Mouse (Mus musculus): ENCODE results near the gene Meox1. TPM values are rescaled to one million over a fixed set of nuclear protein-coding genes. Genes with fewer than 3 reads are reported as not detected.

Meox1 gene
- polyA plus RNA-seq, 1 experiment from 2014 or later, result 0.17 TPM

GRCm38 (mm10) chr11:101921361-101921952 is 27.3 kb upstream of the Meox1 start:
- no peaks in the 10 kb centered on the region for H3K4me1 ChIP-seq
- H3K9me3 ChIP-seq (replicated peaks), result no peaks in the 10 kb centered on the region
- H3K4me2 ChIP-seq, result no peak overlapping the region
- peaks cover 12% of the 10 kb centered on the region for H3K27me3 ChIP-seq
- H3K27ac ChIP-seq, result no peak overlapping the region
- H3K4me3 ChIP-seq, result no peak overlapping the region
- ATAC-seq, result no peak
- no peaks in the 10 kb centered on the region for H3K36me3 ChIP-seq (ENCODE audit: poor library complexity, severe bottlenecking)
- H3K9ac ChIP-seq, result no peak overlapping the region
- WGBS, result 84% methylated on average over 12 of the region's 12 CpGs

GRCm38 (mm10) chr11:101919660-101920059 is 25.5 kb upstream of the Meox1 start:
- peak; percentile 51 for ATAC-seq
- H3K27me3 ChIP-seq, result peaks cover 19% of the 10 kb centered on the region
- H3K4me1 ChIP-seq, result no peaks in the 10 kb centered on the region
- H3K4me2 ChIP-seq, result no peak overlapping the region
- WGBS, result under 1% methylated on average over 6 of the region's 6 CpGs
- H3K9me3 ChIP-seq (replicated peaks), result no peaks in the 10 kb centered on the region
- no peak overlapping the region for H3K27ac ChIP-seq
- H3K9ac ChIP-seq, result no peak overlapping the region
- no peaks in the 10 kb centered on the region for H3K36me3 ChIP-seq (ENCODE audit: poor library complexity, severe bottlenecking)
- no peak overlapping the region for H3K4me3 ChIP-seq

- no peaks in the 10 kb centered on the region for H3K9me3 ChIP-seq (replicated peaks)
- 65% methylated on average over 3 of the region's 3 CpGs for WGBS
Observed at GRCm38 (mm10) chr11:101918609-101919008, 24.4 kb upstream of the Meox1 start.

GRCm38 (mm10) chr11:101916772-101917171 is 22.6 kb upstream of the Meox1 start:
- no peak for ATAC-seq
- Histone ChIP-seq H3K27me3 (peaks cover 24% of the 10 kb centered on the region), H3K9me3 (replicated peaks) (no peaks in the 10 kb centered on the region), H3K27ac (no peak overlapping the region), H3K36me3 (ENCODE audit: poor library complexity, severe bottlenecking) (no peaks in the 10 kb centered on the region), H3K4me2 (no peak overlapping the region), H3K4me1 (no peaks in the 10 kb centered on the region), H3K4me3 (no peak overlapping the region), H3K9ac (no peak overlapping the region)
- 65% methylated on average over 3 of the region's 3 CpGs for WGBS

More at GRCm38 (mm10) chr11:101918609-101919008, 24.4 kb upstream of the Meox1 start:
- H3K4me1 ChIP-seq, result no peaks in the 10 kb centered on the region
- no peak overlapping the region for H3K27ac ChIP-seq
- H3K4me3 ChIP-seq, result no peak overlapping the region
- H3K36me3 ChIP-seq (ENCODE audit: poor library complexity, severe bottlenecking), result no peaks in the 10 kb centered on the region
- peaks cover 23% of the 10 kb centered on the region for H3K27me3 ChIP-seq
- no peak overlapping the region for H3K9ac ChIP-seq
- H3K4me2 ChIP-seq, result no peak overlapping the region
- no peak for ATAC-seq

GRCm38 (mm10) chr11:101913591-101913990 is 19.4 kb upstream of the Meox1 start:
- Histone ChIP-seq H3K27ac (no peak overlapping the region), H3K36me3 (ENCODE audit: poor library complexity, severe bottlenecking) (no peaks in the 10 kb centered on the region), H3K27me3 (peaks cover 33% of the 10 kb centered on the region), H3K4me1 (no peaks in the 10 kb centered on the region), H3K9me3 (replicated peaks) (no peaks in the 10 kb centered on the region), H3K4me2 (no peak overlapping the region), H3K9ac (no peak overlapping the region), H3K4me3 (no peak overlapping the region)
- ATAC-seq, result no peak
- WGBS, result 62% methylated on average over 8 of the region's 8 CpGs

GRCm38 (mm10) chr11:101911855-101912579 is 17.8 kb upstream of the Meox1 start:
- Histone ChIP-seq H3K4me3 (no peak overlapping the region), H3K27ac (no peak overlapping the region), H3K9ac (no peak overlapping the region), H3K27me3 (peaks cover 25% of the 10 kb centered on the region; the same call in 1 of the 2 replicates), H3K9me3 (replicated peaks) (no peaks in the 10 kb centered on the region), H3K4me2 (no peak overlapping the region), H3K36me3 (ENCODE audit: poor library complexity, severe bottlenecking) (no peaks in the 10 kb centered on the region), H3K4me1 (no peaks in the 10 kb centered on the region)
- WGBS, result 63% methylated on average over 4 of the region's 4 CpGs
- no peak for ATAC-seq

- Histone ChIP-seq H3K27ac (no peak overlapping the region), H3K4me3 (no peak overlapping the region), H3K9ac (no peak overlapping the region), H3K36me3 (ENCODE audit: poor library complexity, severe bottlenecking) (no peaks in the 10 kb centered on the region), H3K4me2 (no peak overlapping the region), H3K4me1 (no peaks in the 10 kb centered on the region), H3K9me3 (replicated peaks) (no peaks in the 10 kb centered on the region), H3K27me3 (peaks cover 15% of the 10 kb centered on the region; the same call in 1 of the 2 replicates)
- ATAC-seq, result peak; percentile 10; the same call in 1 of the 2 replicates
- 27% methylated on average over 21 of the region's 21 CpGs for WGBS
Observed at GRCm38 (mm10) chr11:101910230-101910946, 16.2 kb upstream of the Meox1 start.

- H3K9ac ChIP-seq, result no peak overlapping the region
- ATAC-seq, result no peak
- no peak overlapping the region for H3K4me2 ChIP-seq
- peaks cover 12% of the 10 kb centered on the region; the same call in 1 of the 2 replicates for H3K27me3 ChIP-seq
- WGBS, result 61% methylated on average over 6 of the region's 6 CpGs
- no peak overlapping the region for H3K27ac ChIP-seq
- no peak overlapping the region for H3K4me3 ChIP-seq
- H3K9me3 ChIP-seq (replicated peaks), result no peaks in the 10 kb centered on the region
- H3K4me1 ChIP-seq, result no peaks in the 10 kb centered on the region
- H3K36me3 ChIP-seq (ENCODE audit: poor library complexity, severe bottlenecking), result no peaks in the 10 kb centered on the region
Observed at GRCm38 (mm10) chr11:101908777-101909176, 14.6 kb upstream of the Meox1 start.

- no peak overlapping the region for H3K9ac ChIP-seq
- no peak overlapping the region for H3K4me2 ChIP-seq
- no peaks in the 10 kb centered on the region for H3K9me3 ChIP-seq (replicated peaks)
- ATAC-seq, result no peak
- H3K27me3 ChIP-seq, result no peaks in the 10 kb centered on the region
- no peaks in the 10 kb centered on the region for H3K36me3 ChIP-seq (ENCODE audit: poor library complexity, severe bottlenecking)
- no peaks in the 10 kb centered on the region for H3K4me1 ChIP-seq
- 22% methylated on average over 13 of the region's 13 CpGs for WGBS
- no peak overlapping the region for H3K27ac ChIP-seq
- no peak overlapping the region for H3K4me3 ChIP-seq
Observed at GRCm38 (mm10) chr11:101905115-101905514, 10.9 kb upstream of the Meox1 start.

GRCm38 (mm10) chr11:101901309-101901708 is 7.1 kb upstream of the Meox1 start:
- H3K4me1 ChIP-seq, result no peaks in the 10 kb centered on the region
- 84% methylated on average over 8 of the region's 8 CpGs for WGBS

GRCm38 (mm10) chr11:101898328-101898727 is 4.2 kb upstream of the Meox1 start:
- no peak overlapping the region for H3K4me2 ChIP-seq
- WGBS, result 92% methylated on average over 4 of the region's 4 CpGs
- H3K27me3 ChIP-seq, result peaks cover 13% of the 10 kb centered on the region; the same call in 1 of the 2 replicates
- H3K4me3 ChIP-seq, result no peak overlapping the region
- no peak overlapping the region for H3K27ac ChIP-seq
- H3K9ac ChIP-seq, result no peak overlapping the region
- no peaks in the 10 kb centered on the region for H3K9me3 ChIP-seq (replicated peaks)
- no peaks in the 10 kb centered on the region for H3K4me1 ChIP-seq
- no peaks in the 10 kb centered on the region for H3K36me3 ChIP-seq (ENCODE audit: poor library complexity, severe bottlenecking)
- no peak for ATAC-seq

More at GRCm38 (mm10) chr11:101901309-101901708, 7.1 kb upstream of the Meox1 start:
- H3K27ac ChIP-seq, result no peak overlapping the region
- ATAC-seq, result no peak
- no peak overlapping the region for H3K9ac ChIP-seq
- H3K9me3 ChIP-seq (replicated peaks), result no peaks in the 10 kb centered on the region
- no peaks in the 10 kb centered on the region for H3K27me3 ChIP-seq
- no peaks in the 10 kb centered on the region for H3K36me3 ChIP-seq (ENCODE audit: poor library complexity, severe bottlenecking)
- no peak overlapping the region for H3K4me2 ChIP-seq
- no peak overlapping the region for H3K4me3 ChIP-seq

Data from forebrain, embryonic 13.5 days (tissue).